Mouse (Mus musculus) neural tube, embryonic 12.5 days (tissue): ENCODE measurements around the gene Oxnad1. TPM values are rescaled to one million over a fixed set of nuclear protein-coding genes. Genes with fewer than 3 reads are reported as not detected.
"Not testable (repeated sequence)": the region's sequence is repeated elsewhere in the genome, so short reads cannot be mapped to it uniquely, and the experiment has no call there.

Source experiments
- ATAC-seq: fragments of 200-750 bp; cut with Nextera tagmentation; 2 replicates; pipeline ENCODE4 v1.8.0; 2017; ENCODE audit warnings: low read depth, mild to moderate bottlenecking, moderate TSS enrichment, moderate library complexity; ENCODE audit not compliant: low FRiP score
- H3K27ac ChIP-seq: fragments of 300-500 bp; sonication (generic); 2 replicates; pipeline ENCODE4 v1.5.1; 2016
- H3K27me3 ChIP-seq: fragments of 300-500 bp; sonication (generic); replicated peaks from 2 replicates; pipeline ENCODE4 v1.6.1; 2016; ENCODE audit warnings: mild to moderate bottlenecking
- H3K36me3 ChIP-seq: fragments of 300-500 bp; sonication (generic); 2 replicates; pipeline ENCODE4 v1.6.1; 2016; ENCODE audit warnings: mild to moderate bottlenecking
- H3K4me1 ChIP-seq: fragments of 300-500 bp; sonication (generic); 2 replicates; pipeline ENCODE4 v1.6.1; 2016
- H3K4me2 ChIP-seq: fragments of 300-500 bp; sonication (generic); replicated peaks from 2 replicates; pipeline ENCODE4 v1.6.1; 2016; ENCODE audit warnings: mild to moderate bottlenecking
- H3K4me3 ChIP-seq: fragments of 300-500 bp; sonication (generic); 2 replicates; pipeline ENCODE4 v1.5.1; 2016
- H3K9ac ChIP-seq: fragments of 300-500 bp; sonication (generic); 2 replicates; pipeline ENCODE4 v1.6.1; 2016; ENCODE audit warnings: mild to moderate bottlenecking
- H3K9me3 ChIP-seq: fragments of 300-500 bp; sonication (generic); 2 replicates; pipeline ENCODE4 v1.6.1; 2016; ENCODE audit warnings: mild to moderate bottlenecking
- WGBS: fragments of 180-500 bp; shearing (Covaris S2); methylation state at CpG from one replicate; pipeline ENCODE4 v1.1.7; 2016; 5-methylcytosine and 5-hydroxymethylcytosine counted together
- polyA plus RNA-seq: library from polyadenylated mRNA; unstranded; fragments of >200 nt; fragmentation: Nextera tagmentation; extraction: Ambion mirVana; gene quantifications from 2 replicates; pipeline ENCODE4 v1.2.1, GENCODE M21; 2016

Oxnad1 gene
- polyA plus RNA-seq, 1 experiment from 2014 or later, result 22.5 TPM

DNA sequence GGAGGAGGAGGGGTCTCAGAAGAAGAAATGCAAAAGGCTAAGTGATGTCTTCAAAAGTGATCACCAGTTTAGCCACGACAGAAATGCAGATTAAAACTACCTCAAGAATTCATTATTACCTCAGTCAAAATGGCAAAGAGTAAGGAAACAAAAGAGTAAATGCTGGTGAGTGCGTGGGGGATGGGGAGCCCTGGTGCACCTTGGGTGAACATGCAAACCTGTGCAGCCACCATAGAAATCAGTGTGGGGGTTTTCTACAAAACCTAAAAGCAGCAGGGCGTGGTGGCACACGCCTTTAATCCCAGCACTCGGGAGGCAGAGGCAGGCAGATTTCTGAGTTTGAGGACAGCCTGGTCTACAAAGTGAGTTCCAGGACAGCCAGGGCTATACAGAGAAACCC, 40.1 kb downstream of the Oxnad1 start:
- H3K36me3 ChIP-seq, ATAC-seq, H3K9me3 ChIP-seq, H3K4me3 ChIP-seq, H3K4me1 ChIP-seq, H3K27ac ChIP-seq, H3K4me2 ChIP-seq, H3K27me3 ChIP-seq, H3K9ac ChIP-seq: not testable (repeated sequence)
- 85% methylated on average over 5 of the region's 5 CpGs for WGBS

- no peaks in the 10 kb centered on the region for H3K36me3 ChIP-seq
- no peak overlapping the region for H3K9ac ChIP-seq
- no peak overlapping the region for H3K4me3 ChIP-seq
- no peaks in the 10 kb centered on the region for H3K27me3 ChIP-seq
- no peaks in the 10 kb centered on the region for H3K9me3 ChIP-seq
- 85% methylated on average over 5 of the region's 5 CpGs for WGBS
- H3K4me1 ChIP-seq, result no peaks in the 10 kb centered on the region
- no peak overlapping the region for H3K4me2 ChIP-seq
- H3K27ac ChIP-seq, result no peak overlapping the region
- no peak for ATAC-seq
These were observed 43.2 kb downstream of the Oxnad1 start for GRCm38 (mm10) chr14:32128409-32128808.

GRCm38 (mm10) chr14:32131836-32132235, 46.7 kb downstream of the Oxnad1 start:
- no peak overlapping the region for H3K4me2 ChIP-seq
- H3K4me1 ChIP-seq, result no peaks in the 10 kb centered on the region
- no peak overlapping the region for H3K9ac ChIP-seq
- H3K9me3 ChIP-seq, result no peaks in the 10 kb centered on the region
- no peak overlapping the region for H3K27ac ChIP-seq
- H3K27me3 ChIP-seq, result no peaks in the 10 kb centered on the region
- WGBS, result 90% methylated on average over 4 of the region's 4 CpGs
- H3K36me3 ChIP-seq, result no peaks in the 10 kb centered on the region
- no peak overlapping the region for H3K4me3 ChIP-seq
- ATAC-seq, result no peak

GRCm38 (mm10) chr14:32134293-32134692, 49.1 kb downstream of the Oxnad1 start:
- Histone ChIP-seq H3K9me3 (no peaks in the 10 kb centered on the region), H3K4me2 (no peak overlapping the region), H3K27ac (no peak overlapping the region), H3K27me3 (no peaks in the 10 kb centered on the region), H3K4me3 (no peak overlapping the region), H3K4me1 (no peaks in the 10 kb centered on the region), H3K36me3 (no peaks in the 10 kb centered on the region), H3K9ac (no peak overlapping the region)
- ATAC-seq, result no peak
- 86% methylated on average over 2 of the region's 2 CpGs for WGBS

- H3K4me3 ChIP-seq, H3K4me2 ChIP-seq, H3K9ac ChIP-seq, H3K9me3 ChIP-seq, H3K4me1 ChIP-seq, H3K27ac ChIP-seq, H3K27me3 ChIP-seq, ATAC-seq, H3K36me3 ChIP-seq: not testable (repeated sequence)
- WGBS, result 72% methylated on average over 3 of the region's 3 CpGs
These were observed 51.3 kb downstream of the Oxnad1 start for GRCm38 (mm10) chr14:32136467-32136866.

GRCm38 (mm10) chr14:32140359-32140965, 55.3 kb downstream of the Oxnad1 start:
- 80% methylated on average over 5 of the region's 5 CpGs for WGBS
- Histone ChIP-seq H3K4me1 (no peaks in the 10 kb centered on the region), H3K4me3 (no peak overlapping the region), H3K36me3 (no peaks in the 10 kb centered on the region), H3K9me3 (no peaks in the 10 kb centered on the region), H3K9ac (no peak overlapping the region), H3K27me3 (no peaks in the 10 kb centered on the region), H3K27ac (no peak overlapping the region), H3K4me2 (no peak overlapping the region)
- no peak for ATAC-seq

GRCm38 (mm10) chr14:32141723-32142122, 56.5 kb downstream of the Oxnad1 start, which contains the start of gene Msmb:
Gene Msmb, plus strand, starts transcription at chr14:32142023.
- H3K4me1 ChIP-seq, result no peaks in the 10 kb centered on the region
- WGBS, result 88% methylated on average over 5 of the region's 5 CpGs
- ATAC-seq, result no peak
- H3K36me3 ChIP-seq, result no peaks in the 10 kb centered on the region
- no peaks in the 10 kb centered on the region for H3K27me3 ChIP-seq
- no peak within 1 kb of the TSS for H3K9ac ChIP-seq
- H3K9me3 ChIP-seq, result no peaks in the 10 kb centered on the region
- H3K4me2 ChIP-seq, result no peak within 1 kb of the TSS
- no peak within 1 kb of the TSS for H3K4me3 ChIP-seq
- no peak within 1 kb of the TSS for H3K27ac ChIP-seq

DNA sequence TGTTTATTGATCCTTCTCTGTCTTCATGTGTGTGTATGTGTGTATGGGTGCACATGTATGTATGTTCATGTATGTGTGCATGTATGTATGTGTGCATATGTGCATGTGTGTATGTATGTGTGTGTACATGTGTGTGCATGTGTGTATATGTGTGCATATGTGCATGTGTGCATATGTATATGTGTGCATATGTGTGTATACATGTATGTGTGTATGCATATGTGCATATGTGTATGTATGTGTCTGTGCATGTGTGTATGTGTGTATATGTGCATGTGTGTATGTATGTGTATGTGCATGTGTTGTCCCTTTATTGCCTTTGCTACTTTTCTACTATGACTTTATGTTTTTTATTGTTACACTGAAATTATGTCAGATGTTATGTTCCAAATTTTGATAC, 59.6 kb downstream of the Oxnad1 start:
- Histone ChIP-seq H3K36me3 (no peaks in the 10 kb centered on the region), H3K4me2 (no peak overlapping the region), H3K9me3 (no peaks in the 10 kb centered on the region), H3K27ac (no peak overlapping the region), H3K9ac (no peak overlapping the region), H3K4me1 (no peaks in the 10 kb centered on the region), H3K4me3 (no peak overlapping the region), H3K27me3 (no peaks in the 10 kb centered on the region)
- ATAC-seq, result no peak

DNA sequence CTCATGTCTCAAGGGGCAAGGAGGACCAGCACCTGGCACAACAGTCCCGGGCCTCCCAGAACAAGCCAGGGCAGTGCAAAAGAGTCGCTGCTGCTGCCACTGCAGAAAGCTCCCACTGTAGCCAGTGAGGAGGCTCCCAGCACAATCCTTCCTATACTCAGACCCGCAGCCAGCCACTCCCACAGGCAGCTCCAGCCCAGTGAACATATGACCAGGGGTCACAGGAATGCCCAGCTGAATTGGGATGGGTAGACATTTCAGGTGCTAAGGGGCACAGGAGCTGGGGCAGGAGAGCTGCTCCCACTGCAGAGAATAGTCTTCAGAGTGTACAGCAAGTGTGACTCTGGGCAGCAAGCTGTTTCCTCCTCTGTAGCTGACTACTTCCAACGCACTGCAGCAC, 60.2 kb downstream of the Oxnad1 start:
- Histone ChIP-seq H3K27me3 (no peaks in the 10 kb centered on the region), H3K36me3 (no peaks in the 10 kb centered on the region), H3K4me1 (no peaks in the 10 kb centered on the region), H3K9me3 (no peaks in the 10 kb centered on the region), H3K9ac (no peak overlapping the region), H3K4me2 (no peak overlapping the region), H3K27ac (no peak overlapping the region), H3K4me3 (no peak overlapping the region)
- ATAC-seq, result no peak
- 80% methylated on average over 4 of the region's 4 CpGs for WGBS

DNA sequence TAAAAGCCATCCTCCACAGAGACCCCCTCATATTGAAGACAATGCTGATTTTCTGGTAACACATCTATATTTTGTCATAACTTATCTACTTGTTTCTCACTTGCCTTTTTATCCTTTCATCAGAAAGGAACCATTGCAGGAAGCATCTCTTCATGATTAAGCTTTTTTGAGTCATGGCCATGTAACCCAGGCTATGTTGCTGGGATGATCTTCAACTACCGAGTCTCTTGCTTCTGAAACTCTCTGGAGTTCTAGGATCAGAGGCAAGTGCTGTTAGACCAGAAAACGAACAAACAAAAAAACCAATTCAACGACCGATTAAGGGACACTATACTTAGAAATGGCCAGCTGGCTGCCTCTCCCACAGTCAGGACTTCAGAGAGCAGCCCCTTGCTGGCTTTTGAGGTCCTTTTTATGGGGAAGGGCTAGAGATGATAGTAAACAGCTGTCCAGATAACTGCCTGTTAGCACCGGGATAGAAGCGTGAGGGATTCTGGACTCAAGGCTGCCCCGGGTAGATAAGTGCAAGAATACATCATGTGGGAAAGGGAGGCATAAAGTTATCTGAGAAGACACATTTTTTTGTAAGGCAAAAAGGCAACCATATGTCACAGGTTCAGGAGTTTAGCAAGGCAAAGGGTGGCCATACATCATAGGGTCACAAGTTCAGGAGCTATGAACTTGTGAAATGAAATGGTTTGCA, 60.8 kb downstream of the Oxnad1 start:
- Histone ChIP-seq H3K4me1 (no peaks in the 10 kb centered on the region), H3K9ac (no peak overlapping the region), H3K9me3 (no peaks in the 10 kb centered on the region), H3K36me3 (no peaks in the 10 kb centered on the region), H3K4me2 (no peak overlapping the region), H3K27me3 (no peaks in the 10 kb centered on the region), H3K4me3 (no peak overlapping the region), H3K27ac (no peak overlapping the region)
- 85% methylated on average over 7 of the region's 7 CpGs for WGBS
- no peak for ATAC-seq

DNA sequence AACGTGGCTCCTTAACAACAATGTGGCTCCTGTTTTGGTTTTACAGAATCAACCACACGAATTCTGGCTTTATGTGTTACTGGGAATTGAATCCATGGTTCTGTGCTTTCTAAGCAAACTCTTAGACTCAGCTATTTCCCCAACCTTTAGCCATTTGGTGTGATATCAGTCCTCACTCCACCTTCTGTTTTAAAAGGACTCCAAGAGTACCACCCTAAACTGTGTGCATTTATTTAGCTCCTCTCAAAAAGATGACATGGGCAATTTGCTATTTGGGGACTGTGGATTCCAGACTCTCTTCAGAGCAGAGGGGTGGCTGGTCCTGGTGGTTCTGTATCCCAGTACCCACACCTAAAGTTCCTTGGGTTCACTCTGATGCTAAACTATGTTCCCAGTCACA, 61.4 kb downstream of the Oxnad1 start:
- no peak overlapping the region for H3K9ac ChIP-seq
- H3K36me3 ChIP-seq, result no peaks in the 10 kb centered on the region
- H3K4me2 ChIP-seq, result no peak overlapping the region
- H3K27me3 ChIP-seq, result no peaks in the 10 kb centered on the region
- H3K4me1 ChIP-seq, result no peaks in the 10 kb centered on the region
- no peaks in the 10 kb centered on the region for H3K9me3 ChIP-seq
- WGBS, result 70% methylated on average over 2 of the region's 2 CpGs
- H3K27ac ChIP-seq, result no peak overlapping the region
- no peak for ATAC-seq
- H3K4me3 ChIP-seq, result no peak overlapping the region

DNA sequence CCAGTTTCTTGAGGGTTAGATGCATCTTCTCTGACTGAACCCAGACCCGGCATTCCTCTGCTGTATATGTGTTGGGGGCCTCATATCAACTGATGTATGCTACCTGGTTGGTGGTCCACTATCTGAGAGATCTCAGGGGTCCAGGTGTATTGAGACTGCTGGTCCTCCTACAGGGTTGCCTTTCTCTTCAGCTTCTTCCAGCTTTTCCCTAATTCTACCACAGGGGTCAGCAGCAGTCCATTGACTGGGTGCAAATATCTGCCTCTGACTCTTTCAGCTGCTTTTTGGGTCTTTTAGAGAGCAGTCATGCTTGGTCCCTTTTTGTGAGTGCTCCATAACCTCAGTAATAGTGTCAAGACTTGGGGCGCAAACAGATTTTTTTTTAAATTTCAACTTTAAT, 65.7 kb downstream of the Oxnad1 start:
- no peak for ATAC-seq
- H3K27ac ChIP-seq, result no peak overlapping the region
- H3K36me3 ChIP-seq, result no peaks in the 10 kb centered on the region
- H3K4me2 ChIP-seq, result no peak overlapping the region
- no peak overlapping the region for H3K4me3 ChIP-seq
- no peaks in the 10 kb centered on the region for H3K27me3 ChIP-seq
- H3K4me1 ChIP-seq, result no peaks in the 10 kb centered on the region
- WGBS, result 89% methylated on average over 2 of the region's 2 CpGs
- H3K9me3 ChIP-seq, result no peaks in the 10 kb centered on the region
- no peak overlapping the region for H3K9ac ChIP-seq
